Mouse (Mus musculus): ENCODE results near the gene Rab9. TPM values are rescaled to one million over a fixed set of nuclear protein-coding genes. Genes with fewer than 3 reads are reported as not detected.

Gene Rab9
- polyA plus RNA-seq, 1 experiment from 2014 or later = 60.9 TPM

DNA sequence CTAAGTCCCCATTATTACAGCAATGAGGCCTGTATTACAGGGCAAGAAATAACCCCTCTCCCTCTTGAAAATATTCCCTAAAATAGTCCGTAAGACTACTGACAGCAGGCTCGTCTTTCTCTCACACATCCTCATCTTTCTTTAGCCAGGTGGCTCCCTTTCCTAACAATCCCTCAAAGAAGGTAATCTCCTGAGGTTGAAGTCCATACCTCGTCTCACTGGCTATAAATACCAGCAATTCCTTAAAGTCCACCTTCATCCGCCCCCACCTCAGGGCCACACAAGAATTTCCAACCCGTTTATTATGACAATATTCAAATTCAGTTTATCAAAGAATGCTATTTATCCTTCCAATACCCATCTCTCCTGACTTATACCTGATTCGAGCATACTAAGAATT is 7.1 kb downstream of the Rab9 start:
- 0 out of 2 replicates have a peak, but pooled peaks cover 3% of the 10 kb centered on the region for H3K4me1 ChIP-seq (replicated peaks; ENCODE audit: control insufficient read depth, insufficient read depth, low read length)
- H3K9me3 ChIP-seq (ENCODE audit: control insufficient read depth, low read length) = no peaks in the 10 kb centered on the region
- no peak overlapping the region for H3K27ac ChIP-seq
- DNase-seq (ENCODE audit: low spot score) (no peak), ATAC-seq (ENCODE audit: low FRiP score) (no peak)
- WGBS = 88% methylated on average over 6 of the region's 6 CpGs
- no peak overlapping the region for H3K4me2 ChIP-seq (replicated peaks)
- no peak overlapping the region for H3K4me3 ChIP-seq (replicated peaks; ENCODE audit: low read length)
- no peak overlapping the region for H3K9ac ChIP-seq
- no peaks in the 10 kb centered on the region for H3K36me3 ChIP-seq (replicated peaks; ENCODE audit: control insufficient read depth, insufficient read depth)
- no peaks in the 10 kb centered on the region for H3K27me3 ChIP-seq (ENCODE audit: control insufficient read depth, insufficient read depth, low read length)

DNA sequence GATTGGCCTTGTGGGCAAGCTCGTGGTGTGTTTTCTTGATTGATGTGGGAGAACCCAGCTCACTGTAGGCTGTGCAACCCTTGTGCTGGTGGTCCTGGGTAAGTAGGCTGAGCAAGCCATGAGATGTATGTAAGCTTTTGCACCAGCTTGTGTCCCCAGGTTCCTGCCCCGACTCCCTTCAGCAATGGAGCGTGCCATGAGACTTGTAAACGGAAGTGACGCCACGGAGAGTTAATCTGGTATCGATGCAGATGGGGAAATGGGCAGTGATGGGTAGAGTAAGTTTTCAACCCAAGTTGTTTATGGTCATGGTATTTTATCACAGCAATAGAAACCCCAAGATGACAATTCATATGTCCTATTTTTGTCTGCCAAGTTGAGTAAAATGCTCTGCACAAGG is 11.3 kb downstream of the Rab9 start:
- H3K4me1 ChIP-seq (replicated peaks; ENCODE audit: control insufficient read depth, insufficient read depth, low read length) = no peaks in the 10 kb centered on the region
- no peak overlapping the region for H3K4me2 ChIP-seq (replicated peaks)
- H3K27ac ChIP-seq = no peak overlapping the region

DNA sequence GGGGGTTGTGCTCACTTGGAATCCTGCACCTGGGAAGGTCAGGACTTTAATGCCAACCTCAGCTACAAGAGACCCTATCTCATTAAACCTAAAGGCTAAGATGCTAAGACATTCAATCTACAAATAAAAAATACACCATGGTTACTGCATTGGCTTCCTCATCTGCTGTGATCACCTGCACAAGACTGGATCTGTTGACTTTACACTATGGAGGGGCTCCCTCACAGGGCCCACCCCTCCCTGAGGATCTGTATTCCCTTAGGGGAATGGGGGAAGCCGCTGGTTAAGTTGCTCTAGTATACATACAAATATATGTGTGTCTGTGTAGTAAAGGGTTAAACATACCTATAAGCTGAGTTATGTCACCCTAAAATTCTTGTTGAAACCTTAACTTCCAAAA is 24.1 kb downstream of the Rab9 start:
- ATAC-seq (ENCODE audit: low FRiP score) = no peak
- Histone ChIP-seq H3K27ac (no peak overlapping the region), H3K9me3 (ENCODE audit: control insufficient read depth, low read length) (no peaks in the 10 kb centered on the region), H3K27me3 (ENCODE audit: control insufficient read depth, insufficient read depth, low read length) (no peaks in the 10 kb centered on the region), H3K9ac (no peak overlapping the region), H3K4me2 (replicated peaks) (no peak overlapping the region), H3K4me1 (replicated peaks; ENCODE audit: control insufficient read depth, insufficient read depth, low read length) (no peaks in the 10 kb centered on the region), H3K36me3 (replicated peaks; ENCODE audit: control insufficient read depth, insufficient read depth) (peaks cover 4% of the 10 kb centered on the region; the same call in 1 of the 2 replicates), H3K4me3 (replicated peaks; ENCODE audit: low read length) (no peak overlapping the region)
- no peak for DNase-seq (ENCODE audit: low spot score)
- WGBS = 100% methylated on average over 1 of the region's 1 CpGs

More for the DNA sequence above, 11.3 kb downstream of the Rab9 start:
- Histone ChIP-seq H3K4me3 (replicated peaks; ENCODE audit: low read length) (no peak overlapping the region), H3K27me3 (ENCODE audit: control insufficient read depth, insufficient read depth, low read length) (no peaks in the 10 kb centered on the region), H3K9me3 (ENCODE audit: control insufficient read depth, low read length) (no peaks in the 10 kb centered on the region), H3K9ac (no peak overlapping the region), H3K36me3 (replicated peaks; ENCODE audit: control insufficient read depth, insufficient read depth) (no peaks in the 10 kb centered on the region)
- ATAC-seq (ENCODE audit: low FRiP score) = no peak
- 96% methylated on average over 7 of the region's 7 CpGs for WGBS
- no peak for DNase-seq (ENCODE audit: low spot score)

DNA sequence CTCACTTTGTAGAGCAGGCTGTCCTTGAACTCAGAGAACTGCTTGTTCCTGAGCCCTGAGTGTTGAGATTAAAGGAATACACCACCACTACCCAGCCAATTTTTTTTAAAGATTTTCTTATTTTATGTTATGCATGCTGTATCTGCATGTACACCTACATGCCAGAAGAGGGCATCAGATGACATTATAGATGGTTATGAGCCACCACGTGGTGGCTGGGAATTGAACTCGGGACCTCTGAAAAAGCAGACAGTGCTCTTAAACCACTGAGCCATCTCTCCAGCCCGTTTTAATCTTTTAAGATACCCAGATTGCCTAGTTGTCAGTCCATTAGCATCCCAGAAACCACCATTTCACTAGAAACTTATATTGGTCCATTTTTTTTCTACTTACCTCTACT is 25.3 kb downstream of the Rab9 start:
- no peak overlapping the region for H3K9ac ChIP-seq
- H3K27me3 ChIP-seq (ENCODE audit: control insufficient read depth, insufficient read depth, low read length) = no peaks in the 10 kb centered on the region
- DNase-seq (ENCODE audit: low spot score) = no peak
- H3K27ac ChIP-seq = no peak overlapping the region
- no peaks in the 10 kb centered on the region for H3K9me3 ChIP-seq (ENCODE audit: control insufficient read depth, low read length)
- H3K4me2 ChIP-seq (replicated peaks) = no peak overlapping the region
- H3K36me3 ChIP-seq (replicated peaks; ENCODE audit: control insufficient read depth, insufficient read depth) = peaks cover 7% of the 10 kb centered on the region; the same call in 1 of the 2 replicates
- no peak for ATAC-seq (ENCODE audit: low FRiP score)
- no peaks in the 10 kb centered on the region for H3K4me1 ChIP-seq (replicated peaks; ENCODE audit: control insufficient read depth, insufficient read depth, low read length)
- no peak overlapping the region for H3K4me3 ChIP-seq (replicated peaks; ENCODE audit: low read length)
- WGBS = 76% methylated on average over 3 of the region's 3 CpGs

DNA sequence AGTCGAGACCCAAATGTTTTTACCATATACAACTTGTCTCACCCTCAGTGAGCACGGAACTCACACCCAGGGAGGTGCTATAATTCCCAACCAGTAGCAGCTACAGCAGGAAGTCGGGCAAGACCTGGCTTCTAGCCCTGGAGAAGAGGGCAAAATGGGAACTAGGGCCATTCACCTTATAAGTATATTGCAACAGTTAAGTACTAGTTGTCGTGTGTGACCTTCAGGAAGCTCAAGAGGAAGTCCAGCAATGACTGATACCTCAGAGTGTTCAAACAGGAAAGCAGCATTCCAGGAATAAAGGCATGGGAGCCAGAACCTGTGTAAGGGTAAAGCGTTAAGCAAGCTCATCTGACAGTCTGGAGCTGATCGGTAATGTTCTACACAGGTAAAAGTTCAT is 26.1 kb downstream of the Rab9 start:
- ATAC-seq (ENCODE audit: low FRiP score) (no peak), DNase-seq (ENCODE audit: low spot score) (no peak)
- H3K36me3 ChIP-seq (replicated peaks; ENCODE audit: control insufficient read depth, insufficient read depth) = peaks cover 7% of the 10 kb centered on the region; the same call in 1 of the 2 replicates
- no peak overlapping the region for H3K9ac ChIP-seq
- no peaks in the 10 kb centered on the region for H3K4me1 ChIP-seq (replicated peaks; ENCODE audit: control insufficient read depth, insufficient read depth, low read length)
- no peaks in the 10 kb centered on the region for H3K9me3 ChIP-seq (ENCODE audit: control insufficient read depth, low read length)
- H3K4me2 ChIP-seq (replicated peaks) = no peak overlapping the region
- no peak overlapping the region for H3K27ac ChIP-seq
- no peak overlapping the region for H3K4me3 ChIP-seq (replicated peaks; ENCODE audit: low read length)
- WGBS = 78% methylated on average over 6 of the region's 6 CpGs
- no peaks in the 10 kb centered on the region for H3K27me3 ChIP-seq (ENCODE audit: control insufficient read depth, insufficient read depth, low read length)

DNA sequence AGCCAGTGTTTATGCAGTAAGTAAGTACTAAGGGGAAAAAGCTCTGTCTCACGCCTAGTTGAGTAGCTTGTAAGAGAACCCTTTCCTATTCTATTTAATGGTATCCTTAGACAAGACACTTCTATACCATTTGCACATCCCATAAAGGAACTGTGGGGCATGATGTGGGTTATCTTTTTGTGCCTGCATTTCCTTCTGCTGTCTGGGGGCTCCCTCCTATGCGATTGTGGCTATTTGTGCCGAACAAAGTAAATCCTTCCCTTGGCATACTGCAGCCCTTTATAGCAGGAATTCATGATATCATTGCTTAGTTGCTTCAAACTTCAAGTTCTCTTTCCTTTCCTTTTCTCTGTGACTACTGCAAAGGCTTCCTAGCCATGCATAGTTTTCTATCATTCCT is 35.1 kb downstream of the Rab9 start:
- Histone ChIP-seq H3K9me3 (ENCODE audit: control insufficient read depth, low read length) (no peaks in the 10 kb centered on the region), H3K36me3 (replicated peaks; ENCODE audit: control insufficient read depth, insufficient read depth) (no peaks in the 10 kb centered on the region), H3K27ac (no peak overlapping the region), H3K27me3 (ENCODE audit: control insufficient read depth, insufficient read depth, low read length) (no peaks in the 10 kb centered on the region; the same call in none of the 2 replicates), H3K9ac (no peak overlapping the region), H3K4me2 (replicated peaks) (no peak overlapping the region), H3K4me3 (replicated peaks; ENCODE audit: low read length) (no peak overlapping the region), H3K4me1 (replicated peaks; ENCODE audit: control insufficient read depth, insufficient read depth, low read length) (no peaks in the 10 kb centered on the region; the same call in 1 of the 2 replicates)
- 89% methylated on average over 3 of the region's 3 CpGs for WGBS
- no peak for DNase-seq (ENCODE audit: low spot score)
- ATAC-seq (ENCODE audit: low FRiP score) = no peak

DNA sequence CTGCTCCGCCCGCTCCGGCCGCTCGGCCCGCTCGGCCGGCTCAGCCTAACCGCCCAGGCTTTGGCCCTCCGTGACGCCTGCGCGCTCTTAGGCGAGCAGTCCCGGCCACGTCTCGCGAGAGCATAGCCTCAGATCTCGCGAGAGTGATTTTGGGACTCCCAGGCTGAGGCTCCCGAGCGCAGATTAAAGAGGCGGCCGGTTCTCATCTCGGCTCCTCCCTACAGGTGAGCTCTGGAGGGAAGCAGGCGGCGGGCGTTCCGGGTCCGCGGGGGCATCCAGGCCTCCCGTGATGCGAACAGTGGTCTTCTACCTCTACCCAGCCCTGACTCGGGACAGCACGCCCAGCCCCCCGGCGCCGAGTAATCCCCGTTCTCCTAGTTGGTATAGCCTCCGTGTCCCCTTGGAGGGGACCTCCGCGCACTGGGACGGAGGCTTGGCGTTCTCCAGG is 39.0 kb downstream of the Rab9 start, which contains the start of gene Ofd1:
Ofd1 (minus strand) TSS at position 89 of the 448 bp plus-strand sequence.
- H3K4me1 ChIP-seq (replicated peaks; ENCODE audit: control insufficient read depth, insufficient read depth, low read length) = no peaks in the 10 kb centered on the region; the same call in 1 of the 2 replicates
- H3K9ac ChIP-seq = peak within 1 kb of the TSS; percentile 81
- 10% methylated on average over 39 of the region's 44 CpGs for WGBS
- no peaks in the 10 kb centered on the region for H3K36me3 ChIP-seq (replicated peaks; ENCODE audit: control insufficient read depth, insufficient read depth)
- H3K4me2 ChIP-seq (replicated peaks) = peak within 1 kb of the TSS; percentile 60
- DNase-seq (ENCODE audit: low spot score) (peak; percentile 91), ATAC-seq (ENCODE audit: low FRiP score) (peak; percentile 98)
- peak within 1 kb of the TSS; percentile 58 for H3K4me3 ChIP-seq (replicated peaks; ENCODE audit: low read length)
- no peaks in the 10 kb centered on the region; the same call in none of the 2 replicates for H3K27me3 ChIP-seq (ENCODE audit: control insufficient read depth, insufficient read depth, low read length)
- no peaks in the 10 kb centered on the region for H3K9me3 ChIP-seq (ENCODE audit: control insufficient read depth, low read length)
- H3K27ac ChIP-seq = peak within 1 kb of the TSS; percentile 89

DNA sequence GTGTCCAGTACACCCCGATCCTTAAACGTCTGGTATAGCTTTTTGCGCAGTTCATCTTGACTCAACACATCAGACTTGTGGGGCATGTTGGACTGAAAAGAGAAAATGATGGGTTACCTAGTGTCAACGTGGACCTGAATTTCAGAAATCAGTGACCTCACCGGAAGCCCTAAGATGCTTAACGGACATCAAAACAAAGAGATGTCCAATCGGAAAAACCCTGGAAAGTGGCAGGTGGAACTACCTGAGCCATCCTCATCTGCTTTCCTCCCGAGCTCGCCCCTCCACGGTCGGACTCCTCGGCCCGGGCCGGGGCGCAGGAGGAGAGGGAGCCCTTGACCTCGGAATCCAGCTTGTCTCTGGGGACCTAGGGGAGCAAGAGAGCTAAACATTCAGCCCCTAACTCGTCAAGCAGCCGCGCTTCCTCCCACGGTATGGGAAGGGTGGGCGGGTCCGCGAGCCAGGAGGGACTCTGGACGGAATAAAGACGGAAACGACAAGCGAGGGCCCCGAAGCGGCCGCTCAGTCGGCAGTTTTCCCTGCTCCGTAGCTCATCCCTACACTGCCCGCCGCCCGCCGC is 39.5 kb downstream of the Rab9 start, which contains the start of gene Trappc2:
Trappc2 (plus strand) TSS at position 539 of the 580 bp plus-strand sequence.
- Histone ChIP-seq H3K27me3 (ENCODE audit: control insufficient read depth, insufficient read depth, low read length) (peaks cover 2% of the 10 kb centered on the region), H3K36me3 (replicated peaks; ENCODE audit: control insufficient read depth, insufficient read depth) (no peaks in the 10 kb centered on the region), H3K4me1 (replicated peaks; ENCODE audit: control insufficient read depth, insufficient read depth, low read length) (no peaks in the 10 kb centered on the region; the same call in 1 of the 2 replicates), H3K9me3 (ENCODE audit: control insufficient read depth, low read length) (no peaks in the 10 kb centered on the region), H3K27ac (peak within 1 kb of the TSS; percentile 89), H3K4me2 (replicated peaks) (peak within 1 kb of the TSS; percentile 60), H3K4me3 (replicated peaks; ENCODE audit: low read length) (peak within 1 kb of the TSS; percentile 58), H3K9ac (peak within 1 kb of the TSS; percentile 81)
- peak; percentile 30 for DNase-seq (ENCODE audit: low spot score)
- peak; percentile 85 for ATAC-seq (ENCODE audit: low FRiP score)
- 24% methylated on average over 23 of the region's 36 CpGs for whole genome bisulfite sequencing

DNA sequence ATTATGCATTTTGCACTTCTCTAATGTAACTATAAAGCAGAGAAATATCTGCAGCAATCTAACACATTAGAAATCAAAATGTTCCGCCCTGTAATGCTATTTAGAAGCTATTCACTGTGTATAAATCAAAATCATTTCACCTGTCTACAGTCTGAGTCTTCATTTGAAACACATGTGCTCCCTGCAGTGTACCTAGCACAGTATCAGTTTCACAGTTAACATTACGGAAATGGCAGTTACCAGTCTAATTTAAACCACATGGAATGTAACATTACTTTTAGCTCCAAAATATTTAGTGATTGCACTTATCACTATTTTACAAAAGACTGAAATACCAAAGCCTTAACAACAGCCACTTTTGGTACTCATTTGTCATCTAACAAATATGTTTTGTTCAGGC is 44.9 kb downstream of the Rab9 start:
- Histone ChIP-seq H3K9me3 (ENCODE audit: control insufficient read depth, low read length) (no peaks in the 10 kb centered on the region), H3K4me3 (replicated peaks; ENCODE audit: low read length) (no peak overlapping the region), H3K27ac (no peak overlapping the region), H3K36me3 (replicated peaks; ENCODE audit: control insufficient read depth, insufficient read depth) (peaks cover 5% of the 10 kb centered on the region), H3K4me1 (replicated peaks; ENCODE audit: control insufficient read depth, insufficient read depth, low read length) (no peaks in the 10 kb centered on the region; the same call in 1 of the 2 replicates), H3K27me3 (ENCODE audit: control insufficient read depth, insufficient read depth, low read length) (0 out of 2 replicates have a peak, but pooled peaks cover 3% of the 10 kb centered on the region), H3K9ac (no peak overlapping the region), H3K4me2 (replicated peaks) (no peak overlapping the region)
- WGBS = 97% methylated on average over 2 of the region's 2 CpGs
- DNase-seq (ENCODE audit: low spot score) = no peak
- no peak for ATAC-seq (ENCODE audit: low FRiP score)
